Mouse (Mus musculus) megakaryocyte-erythroid progenitor cell, adult 5-6 weeks (primary cell): ENCODE results near the gene Plcl2. TPM values are rescaled to one million over a fixed set of nuclear protein-coding genes. Genes with fewer than 3 reads are reported as not detected.
A peak's percentile ranks its signal among the peaks of the same experiment; 100 is the strongest.
"Not testable (repeated sequence)": the region's sequence is repeated elsewhere in the genome, so short reads cannot be mapped to it uniquely, and the experiment has no call there.

ENCODE experiments used
- ATAC-seq: replicated peaks from 2 replicates; pipeline ENCODE4 v1.8.0; 2016; ENCODE audit warnings: mild to moderate bottlenecking, inconsistent platforms; ENCODE audit not compliant: severe bottlenecking, poor library complexity, low FRiP score, low TSS enrichment
- total RNA-seq, 2 experiments: library from RNA; stranded (forward) in 1 of 2; stranded (reverse) in 1 of 2; fragments of 200-1000, 215-1000 nt in 1 of 2; fragments of >200 nt in 1 of 2; fragmentation: Nextera tagmentation in 1 of 2; gene quantifications; 2 replicates each; pipeline ENCODE4 v1.2.3; 2014 to 2017

Plcl2 gene
- total RNA-seq, 2 experiments from 2014 or later = 42.4 to 47.5 TPM

- no peak for ATAC-seq
Measured at GRCm38 (mm10) chr17:50688135-50688534, 178.9 kb downstream of the Plcl2 start.

GRCm38 (mm10) chr17:50698410-50698809 is 189.2 kb downstream of the Plcl2 start:
- not testable (repeated sequence) for ATAC-seq

- no peak for ATAC-seq
Measured at GRCm38 (mm10) chr17:50710497-50711222, 201.5 kb downstream of the Plcl2 start.

- no peak for ATAC-seq
Measured at GRCm38 (mm10) chr17:50717586-50717985, 208.4 kb downstream of the Plcl2 start.

- no peak for ATAC-seq
Measured at GRCm38 (mm10) chr17:50724376-50724775, 215.2 kb downstream of the Plcl2 start.

- ATAC-seq = no peak
Measured at GRCm38 (mm10) chr17:50726265-50726664, 217.1 kb downstream of the Plcl2 start.

- 0 out of 2 replicates have a peak, but pooled peaks have one; percentile 24 for ATAC-seq
Measured at GRCm38 (mm10) chr17:50729031-50729430, 219.8 kb downstream of the Plcl2 start.

GRCm38 (mm10) chr17:50729577-50729976 is 220.4 kb downstream of the Plcl2 start:
- ATAC-seq = no peak

GRCm38 (mm10) chr17:50730896-50731295 is 221.7 kb downstream of the Plcl2 start:
- peak; percentile 81 for ATAC-seq

GRCm38 (mm10) chr17:50731876-50732275 is 222.7 kb downstream of the Plcl2 start:
- no peak for ATAC-seq

GRCm38 (mm10) chr17:50733390-50733789 is 224.2 kb downstream of the Plcl2 start:
- no peak for ATAC-seq

- ATAC-seq = no peak
Measured at GRCm38 (mm10) chr17:50734781-50735180, 225.6 kb downstream of the Plcl2 start.

GRCm38 (mm10) chr17:50735382-50735954 is 226.3 kb downstream of the Plcl2 start:
- ATAC-seq = no peak

GRCm38 (mm10) chr17:50735955-50736533 is 226.8 kb downstream of the Plcl2 start:
- no peak for ATAC-seq

GRCm38 (mm10) chr17:50737068-50737467 is 227.9 kb downstream of the Plcl2 start:
- ATAC-seq = no peak

Other genes starting within 250 kb of the Plcl2 start
- gene Dazl, start 215.8 kb upstream of the Plcl2 start, total RNA-seq (2014; fragmentation: Nextera tagmentation) = 0.74 TPM in 1 of 2 replicates, not detected in the other
- 0.46 and 0.47 TPM in 2 replicates for gene Dazl, start 215.8 kb upstream of the Plcl2 start, total RNA-seq (2017)